Mouse (Mus musculus) gonadal fat pad, adult 2 months (tissue): ENCODE data around the gene Ifitm3. TPM values are rescaled to one million over a fixed set of nuclear protein-coding genes. Genes with fewer than 3 reads are reported as not detected.
"Not testable (repeated sequence)": the region's sequence is repeated elsewhere in the genome, so short reads cannot be mapped to it uniquely, and the experiment has no call there.

Experiments
- DNase-seq: peaks from one replicate; pipeline ENCODE4 v3.0.0-alpha.2; 2012; ENCODE audit warnings: low read depth
- polyA plus RNA-seq: library from polyadenylated mRNA; depleted of rRNA; stranded (reverse); fragments of >200 nt; gene quantifications from 2 replicates; pipeline ENCODE4 v1.2.3, GENCODE M21; 2012

Gene Ifitm3
- polyA plus RNA-seq, 1 experiment = 421 TPM

GRCm38 (mm10) chr7:141032458-141033167, 22.0 kb upstream of the Ifitm3 start:
- no peak for DNase-seq

- DNase-seq = no peak
Measured at GRCm38 (mm10) chr7:141030390-141030789, 19.8 kb upstream of the Ifitm3 start.

- DNase-seq = no peak
Measured at GRCm38 (mm10) chr7:141028831-141029230, 18.3 kb upstream of the Ifitm3 start, which contains the start of gene Gm17387. Gm17387 (plus strand) TSS chr7:141029131.

- no peak for DNase-seq
Measured at GRCm38 (mm10) chr7:141026740-141027098, 16.1 kb upstream of the Ifitm3 start.

GRCm38 (mm10) chr7:141026097-141026739, 15.6 kb upstream of the Ifitm3 start:
- DNase-seq = no peak

GRCm38 (mm10) chr7:141024865-141025838, 14.6 kb upstream of the Ifitm3 start:
- no peak for DNase-seq

GRCm38 (mm10) chr7:141021489-141022449, 11.2 kb upstream of the Ifitm3 start:
- DNase-seq = no peak

GRCm38 (mm10) chr7:141019028-141019427, 8.5 kb upstream of the Ifitm3 start:
- no peak for DNase-seq

- not testable (repeated sequence) for DNase-seq
Measured at GRCm38 (mm10) chr7:141017824-141018223, 7.3 kb upstream of the Ifitm3 start, which contains the start of gene Ifitm6. Ifitm6 (minus strand) TSS chr7:141017924.

- DNase-seq = no peak
Measured at GRCm38 (mm10) chr7:141016707-141017697, 6.4 kb upstream of the Ifitm3 start.

GRCm38 (mm10) chr7:141011238-141011770, 734 bp upstream of the Ifitm3 start:
- no peak for DNase-seq

GRCm38 (mm10) chr7:141009665-141010064, 905 bp downstream of the Ifitm3 start:
- DNase-seq = no peak

- no peak for DNase-seq
Measured at GRCm38 (mm10) chr7:141008938-141009660, 1.5 kb downstream of the Ifitm3 start.

GRCm38 (mm10) chr7:141008312-141008761, 2.2 kb downstream of the Ifitm3 start:
- DNase-seq = peak; percentile 74

- DNase-seq = peak; percentile 83
Measured at GRCm38 (mm10) chr7:141006914-141007313, 3.7 kb downstream of the Ifitm3 start.

GRCm38 (mm10) chr7:141006446-141006845, 4.1 kb downstream of the Ifitm3 start:
- DNase-seq = no peak

GRCm38 (mm10) chr7:141003248-141004010, 7.1 kb downstream of the Ifitm3 start:
- peak; percentile 81 for DNase-seq
